Mouse (Mus musculus) liver, postnatal 0 days (tissue): ENCODE data around the gene Palld. TPM values are rescaled to one million over a fixed set of nuclear protein-coding genes. Genes with fewer than 3 reads are reported as not detected.

ENCODE experiments used
- ATAC-seq: fragments of 200-750 bp; cut with Nextera tagmentation; 2 replicates; pipeline ENCODE4 v1.8.0; 2017; ENCODE audit warnings: mild to moderate bottlenecking, moderate library complexity
- DNase-seq: peaks from one replicate; pipeline ENCODE4 v3.0.0-alpha.2; 2016
- H3K27ac ChIP-seq: fragments of 300-500 bp; sonication (generic); 2 replicates; pipeline ENCODE4 v1.5.1; 2014; ENCODE audit warnings: antibody characterized with exemption, moderate library complexity, mild to moderate bottlenecking, low read depth
- H3K27me3 ChIP-seq: fragments of 300-500 bp; sonication (generic); 2 replicates; pipeline ENCODE4 v1.6.1; 2014; ENCODE audit warnings: low read length, control low read depth, mixed read lengths; ENCODE audit not compliant: insufficient read depth
- H3K36me3 ChIP-seq: fragments of 300-500 bp; sonication (generic); replicated peaks from 2 replicates; pipeline ENCODE4 v1.6.1; 2014; ENCODE audit warnings: mild to moderate bottlenecking, control low read depth, low read length, moderate library complexity, mixed read lengths; ENCODE audit not compliant: insufficient read depth
- H3K4me1 ChIP-seq: fragments of 300-500 bp; sonication (generic); 2 replicates; pipeline ENCODE4 v1.6.1; 2014; ENCODE audit warnings: antibody characterized with exemption, mild to moderate bottlenecking, control low read depth; ENCODE audit not compliant: insufficient read depth
- H3K4me2 ChIP-seq: fragments of 300-500 bp; sonication (generic); 2 replicates; pipeline ENCODE4 v1.6.1; 2014; ENCODE audit warnings: low read depth, mild to moderate bottlenecking, low read length, moderate library complexity, mixed read lengths
- H3K4me3 ChIP-seq: fragments of 300-500 bp; sonication (generic); 2 replicates; pipeline ENCODE4 v1.5.1; 2014; ENCODE audit warnings: low read depth, low read length
- H3K9ac ChIP-seq: fragments of 300-500 bp; sonication (generic); replicated peaks from 2 replicates; pipeline ENCODE4 v1.6.1; 2014; ENCODE audit warnings: mild to moderate bottlenecking, moderate library complexity
- H3K9me3 ChIP-seq: fragments of 300-500 bp; sonication (generic); 2 replicates; pipeline ENCODE4 v1.6.1; 2016; ENCODE audit warnings: mild to moderate bottlenecking, control low read depth, low read length, mixed read lengths
- CTCF ChIP-seq: sonication (generic); IDR thresholded peaks from 2 replicates; pipeline ENCODE4 v1.5.1; 2016; ENCODE audit warnings: antibody characterized with exemption, low read depth
- EP300 ChIP-seq: IDR thresholded peaks from 2 replicates; pipeline ENCODE4 v1.6.1; 2016; ENCODE audit warnings: antibody characterized with exemption, low read depth, mild to moderate bottlenecking
- WGBS: fragments of 180-500 bp; shearing (Covaris S2); extraction: QIAGEN DNeasy Blood & Tissue Kit; methylation state at CpG from one replicate; pipeline ENCODE4 v1.1.7; 2014; ENCODE audit not compliant: insufficient replicate concordance; 5-methylcytosine and 5-hydroxymethylcytosine counted together
- polyA plus RNA-seq: library from polyadenylated mRNA; unstranded; fragments of >200 nt; fragmentation: Nextera tagmentation; extraction: Ambion mirVana; gene quantifications from 2 replicates; pipeline ENCODE4 v1.2.1, GENCODE M21; 2015

The Palld gene
- polyA plus RNA-seq, 1 experiment from 2014 or later, result 11.7 TPM

GRCm38 (mm10) chr8:61500914-61501313, 401.6 kb downstream of the Palld start:
- Histone ChIP-seq H3K4me3 (no peak overlapping the region), H3K4me1 (no peaks in the 10 kb centered on the region), H3K27ac (0 out of 2 replicates have a peak overlapping the region, but pooled peaks have one; percentile 7), H3K36me3 (peaks cover 5% of the 10 kb centered on the region; the same call in 1 of the 2 replicates), H3K4me2 (no peak overlapping the region), H3K27me3 (no peaks in the 10 kb centered on the region), H3K9me3 (no peaks in the 10 kb centered on the region), H3K9ac (no peak overlapping the region)
- DNase-seq (no peak), ATAC-seq (peak; percentile 74)
- 35% methylated on average over 3 of the region's 3 CpGs for WGBS
- TF ChIP-seq CTCF (no peak), EP300 (no peak)

- ATAC-seq (no peak), DNase-seq (no peak)
- Histone ChIP-seq H3K4me3 (no peak overlapping the region), H3K36me3 (peaks cover 13% of the 10 kb centered on the region), H3K4me1 (no peaks in the 10 kb centered on the region), H3K4me2 (no peak overlapping the region), H3K9me3 (no peaks in the 10 kb centered on the region), H3K27me3 (no peaks in the 10 kb centered on the region), H3K27ac (no peak overlapping the region), H3K9ac (no peak overlapping the region)
- 80% methylated on average over 4 of the region's 4 CpGs for WGBS
- TF ChIP-seq CTCF, result peak; percentile 55
- no peak for TF ChIP-seq EP300
Measured at GRCm38 (mm10) chr8:61499035-61499434, 403.5 kb downstream of the Palld start.

- peaks cover 8% of the 10 kb centered on the region for H3K36me3 ChIP-seq
- H3K27ac ChIP-seq, result no peak overlapping the region
- no peak overlapping the region for H3K4me2 ChIP-seq
- DNase-seq (no peak), ATAC-seq (no peak)
- no peaks in the 10 kb centered on the region for H3K9me3 ChIP-seq
- no peak for TF ChIP-seq EP300
- no peak for TF ChIP-seq CTCF
- WGBS, result 69% methylated on average over 4 of the region's 4 CpGs
- no peak overlapping the region for H3K9ac ChIP-seq
- H3K27me3 ChIP-seq, result no peaks in the 10 kb centered on the region
- no peak overlapping the region for H3K4me3 ChIP-seq
- H3K4me1 ChIP-seq, result no peaks in the 10 kb centered on the region
Measured at GRCm38 (mm10) chr8:61497110-61497509, 405.4 kb downstream of the Palld start.

GRCm38 (mm10) chr8:61488631-61489030, 413.9 kb downstream of the Palld start:
- no peak overlapping the region for H3K9ac ChIP-seq
- peaks cover 4% of the 10 kb centered on the region for H3K4me1 ChIP-seq
- 89% methylated on average over 8 of the region's 8 CpGs for WGBS
- peak overlapping the region; percentile 97 for H3K27ac ChIP-seq
- peak overlapping the region; percentile 73 for H3K4me3 ChIP-seq
- ATAC-seq (no peak), DNase-seq (no peak)
- H3K4me2 ChIP-seq, result peak overlapping the region; percentile 82
- H3K9me3 ChIP-seq, result no peaks in the 10 kb centered on the region
- no peak for TF ChIP-seq EP300
- no peak for TF ChIP-seq CTCF
- H3K36me3 ChIP-seq, result peaks cover 10% of the 10 kb centered on the region; the same call in 1 of the 2 replicates
- no peaks in the 10 kb centered on the region for H3K27me3 ChIP-seq

- Histone ChIP-seq H3K4me2 (peak within 1 kb of the TSS; percentile 82), H3K9ac (peak within 1 kb of the TSS; percentile 88), H3K27me3 (no peaks in the 10 kb centered on the region), H3K4me3 (peak within 1 kb of the TSS; percentile 73), H3K9me3 (no peaks in the 10 kb centered on the region), H3K36me3 (peaks cover 10% of the 10 kb centered on the region; the same call in 1 of the 2 replicates), H3K4me1 (peaks cover 4% of the 10 kb centered on the region), H3K27ac (peak within 1 kb of the TSS; percentile 97)
- under 1% methylated on average over 29 of the region's 29 CpGs for WGBS
- peak; percentile 86 for DNase-seq
- TF ChIP-seq EP300 (no peak), CTCF (no peak)
- peak; percentile 98 for ATAC-seq
Measured at GRCm38 (mm10) chr8:61487597-61488156, 414.8 kb downstream of the Palld start, which contains the start of gene Cbr4. Cbr4 (plus strand) TSS chr8:61487734.

GRCm38 (mm10) chr8:61486923-61487529, 415.5 kb downstream of the Palld start:
- Histone ChIP-seq H3K4me1 (peaks cover 4% of the 10 kb centered on the region), H3K9me3 (no peaks in the 10 kb centered on the region), H3K9ac (no peak overlapping the region), H3K27ac (no peak overlapping the region), H3K4me2 (peak overlapping the region; percentile 82; the same call in 1 of the 2 replicates), H3K36me3 (0 out of 2 replicates have a peak, but pooled peaks cover 9% of the 10 kb centered on the region), H3K27me3 (no peaks in the 10 kb centered on the region), H3K4me3 (no peak overlapping the region; the same call in 1 of the 2 replicates)
- TF ChIP-seq EP300, result no peak
- TF ChIP-seq CTCF, result no peak
- DNase-seq, result no peak
- no peak for ATAC-seq
- 95% methylated on average over 2 of the region's 2 CpGs for WGBS
